Mouse (Mus musculus): ENCODE data around the gene Chodl.

Chodl gene

GRCm38 (mm10) chr16:78930382-78931286 lies at the start of gene Chodl:
TSS of gene Chodl (plus strand) at chr16:78930948.
- DNase-seq: peak; percentile 6 to 38

- no peak for DNase-seq
Measured at GRCm38 (mm10) chr16:78922644-78923043, 8.1 kb upstream of the Chodl start.

GRCm38 (mm10) chr16:78931287-78932025 lies 708 bp downstream of the Chodl start:
- DNase-seq: no peak

GRCm38 (mm10) chr16:78934298-78934697 lies 3.5 kb downstream of the Chodl start:
- no peak for DNase-seq

GRCm38 (mm10) chr16:78937755-78938154 lies 7.0 kb downstream of the Chodl start:
- DNase-seq: no peak

- no peak for DNase-seq
Measured at GRCm38 (mm10) chr16:78950359-78950758, 19.6 kb downstream of the Chodl start.

GRCm38 (mm10) chr16:78957434-78957833 lies 26.7 kb downstream of the Chodl start:
- no peak for DNase-seq

- no peak for DNase-seq
Measured at GRCm38 (mm10) chr16:78969091-78969731, 38.5 kb downstream of the Chodl start.

GRCm38 (mm10) chr16:78974099-78974498 lies 43.4 kb downstream of the Chodl start:
- DNase-seq: no peak

GRCm38 (mm10) chr16:78976384-78976783 lies 45.6 kb downstream of the Chodl start:
- DNase-seq: no peak

Data from kidney, postnatal 25 days (tissue).